Mouse (Mus musculus) stomach, postnatal 0 days (tissue): ENCODE results near the gene Frzb.

ENCODE experiments used
- CTCF ChIP-seq: IDR thresholded peaks from 2 replicates; pipeline ENCODE4 v1.5.1; 2016; ENCODE audit warnings: antibody characterized with exemption, low read depth, mild to moderate bottlenecking, moderate library complexity
- EP300 ChIP-seq: optimal IDR thresholded peaks from 2 replicates; pipeline ENCODE3; 2016; ENCODE audit warnings: antibody characterized with exemption

- no peak for TF ChIP-seq CTCF
- no peak for TF ChIP-seq EP300
Observed at GRCm38 (mm10) chr2:80437401-80437800, 10.0 kb downstream of the Frzb start.
